Mouse (Mus musculus) cerebellum, adult 11-12 months (tissue): ENCODE results near the gene Urb2.

Source experiments
- DNase-seq: peaks from one replicate; pipeline ENCODE4 v3.0.0; 2022

Gene Urb2

GRCm38 (mm10) chr8:124080467-124081326 is 59.4 kb downstream of the Urb2 start:
- DNase-seq = no peak

GRCm38 (mm10) chr8:124082616-124083015 is 61.3 kb downstream of the Urb2 start:
- no peak for DNase-seq

DNA sequence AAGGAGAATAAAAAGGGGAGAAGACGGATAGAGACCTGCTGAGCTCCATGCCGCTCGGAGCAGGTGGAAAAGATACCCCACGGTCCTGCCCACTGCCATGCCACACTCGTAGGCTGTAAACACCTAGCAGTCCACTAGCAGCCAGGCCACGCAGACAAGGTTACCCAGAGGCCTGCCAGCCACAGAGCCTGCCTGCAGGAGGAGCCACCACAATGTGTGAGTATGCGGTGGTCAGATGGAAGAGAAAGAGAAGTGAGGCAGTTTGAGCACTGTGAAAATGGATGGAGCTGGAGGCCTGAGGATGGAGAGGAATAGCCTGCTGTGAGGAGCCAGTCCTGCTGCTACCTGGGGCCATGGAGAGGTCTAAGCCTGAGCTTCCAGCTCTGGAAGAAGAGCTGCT is 62.3 kb downstream of the Urb2 start:
- DNase-seq = no peak

- DNase-seq = no peak
Measured at GRCm38 (mm10) chr8:124085668-124086067, 64.4 kb downstream of the Urb2 start.

- DNase-seq = no peak
Measured at GRCm38 (mm10) chr8:124088092-124088613, 66.8 kb downstream of the Urb2 start.

DNA sequence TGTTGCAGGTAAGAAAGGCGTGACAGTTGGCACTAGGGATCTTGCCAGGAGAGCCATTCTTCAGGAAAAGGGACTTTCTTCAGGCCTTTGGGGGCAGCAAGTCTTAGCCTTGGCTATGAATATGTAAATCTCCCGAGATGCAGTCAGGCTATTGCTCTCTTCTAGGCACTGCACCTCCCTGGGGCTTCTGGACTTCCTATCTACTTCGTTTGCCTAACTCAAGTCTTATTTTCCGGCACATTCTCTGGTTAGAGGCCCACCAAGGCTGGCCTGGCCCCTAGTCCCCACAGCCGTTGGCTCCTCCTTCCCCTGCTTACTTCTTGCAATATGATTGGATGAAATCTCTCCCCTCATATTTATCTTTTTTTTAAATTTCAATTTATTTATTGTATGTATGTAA is 67.7 kb downstream of the Urb2 start:
- DNase-seq = no peak

DNA sequence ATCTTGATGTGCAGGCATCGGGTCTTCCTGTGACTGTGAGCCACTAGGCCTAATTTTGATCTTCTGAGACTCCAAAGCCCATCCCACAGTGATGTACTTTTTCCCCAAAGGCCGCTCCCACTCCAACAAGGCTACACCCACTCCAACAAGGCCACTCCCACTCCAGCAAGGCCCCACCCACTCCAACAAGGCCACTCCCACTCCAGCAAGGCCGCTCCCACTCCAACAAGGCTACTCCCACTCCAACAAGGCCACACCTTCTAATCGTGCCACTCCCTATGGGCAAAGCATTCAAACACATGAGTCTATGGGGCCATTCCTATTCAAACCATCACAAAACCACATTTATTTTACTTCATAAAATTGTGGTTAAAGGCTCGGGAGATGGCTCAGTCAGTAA is 69.2 kb downstream of the Urb2 start:
- DNase-seq = no peak
